Mouse (Mus musculus) ZHBTc4 (cell line): ENCODE results near the gene Gm28372.

Source experiments
- DNase-seq: peaks from one replicate; pipeline ENCODE4 v3.0.0-alpha.2; 2011; ENCODE audit warnings: low read depth, low spot score

Gm28372 gene

DNA sequence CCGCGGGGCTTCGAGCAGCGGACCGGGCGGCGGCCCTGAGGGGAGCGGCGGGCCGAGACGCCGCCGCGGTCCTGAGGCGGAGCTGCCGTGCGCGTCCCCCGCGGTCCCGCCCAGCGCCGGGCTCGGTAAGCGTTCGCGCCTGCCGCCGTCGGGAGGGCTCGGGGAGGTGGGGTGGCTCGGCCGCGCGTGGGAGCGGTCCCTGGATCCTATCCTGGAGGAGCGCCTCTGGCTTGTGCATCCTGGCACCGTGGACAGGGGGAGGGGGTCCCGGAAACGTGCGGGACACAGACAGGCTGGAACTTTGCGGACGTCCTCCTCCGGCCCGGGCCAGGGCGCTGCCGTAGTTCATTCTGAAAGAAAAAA, 45.4 kb downstream of the Gm28372 start:
- DNase-seq, result no peak

DNA sequence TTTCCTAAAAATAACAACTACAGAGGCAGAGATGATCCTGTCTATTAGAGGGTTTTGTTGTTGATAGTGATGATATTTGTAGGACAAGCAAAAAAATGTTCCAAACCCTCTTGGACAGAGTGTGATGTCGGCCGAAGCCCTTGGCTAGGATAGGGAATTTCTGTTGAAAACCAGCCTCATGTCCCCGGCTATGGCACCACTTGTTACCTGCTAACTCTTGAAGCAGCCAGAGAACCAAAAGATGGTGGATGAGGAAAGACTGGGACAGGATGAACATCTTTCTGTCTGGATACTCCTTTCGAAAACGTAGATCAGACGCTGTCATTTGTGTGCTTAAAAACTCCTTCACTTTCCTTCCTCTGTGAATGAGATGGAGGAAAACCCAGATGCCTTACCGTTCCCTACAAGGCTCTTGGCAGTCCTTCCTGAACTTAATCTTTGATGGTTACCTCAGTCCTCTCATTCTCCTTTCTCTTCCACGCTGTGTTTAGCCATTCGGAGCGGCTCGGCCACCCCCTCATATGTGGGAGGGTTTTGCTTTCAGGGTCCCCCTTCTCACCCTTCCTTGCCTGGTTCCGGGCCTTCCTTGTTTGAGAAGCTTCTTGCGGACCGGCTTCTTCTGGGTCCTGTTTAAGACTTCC, 46.2 kb downstream of the Gm28372 start:
- DNase-seq, result no peak

DNA sequence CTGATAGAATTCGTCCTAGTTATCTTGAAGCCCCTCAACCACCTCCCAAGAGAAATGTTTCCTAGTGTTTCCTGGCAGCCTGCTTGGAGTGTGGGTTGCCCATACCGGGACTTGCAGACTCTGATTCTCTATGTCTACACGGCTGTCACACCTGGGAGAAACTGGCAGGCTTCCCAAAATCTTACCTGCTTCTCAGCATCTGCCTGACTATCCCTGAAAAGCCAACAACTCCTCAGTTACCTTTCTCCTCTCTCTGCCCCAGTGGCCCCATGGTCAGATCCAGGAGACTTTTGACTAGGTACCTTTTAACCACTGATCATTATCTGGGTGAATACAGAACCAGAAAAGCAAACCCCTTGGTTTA, 46.7 kb downstream of the Gm28372 start:
- no peak for DNase-seq

DNA sequence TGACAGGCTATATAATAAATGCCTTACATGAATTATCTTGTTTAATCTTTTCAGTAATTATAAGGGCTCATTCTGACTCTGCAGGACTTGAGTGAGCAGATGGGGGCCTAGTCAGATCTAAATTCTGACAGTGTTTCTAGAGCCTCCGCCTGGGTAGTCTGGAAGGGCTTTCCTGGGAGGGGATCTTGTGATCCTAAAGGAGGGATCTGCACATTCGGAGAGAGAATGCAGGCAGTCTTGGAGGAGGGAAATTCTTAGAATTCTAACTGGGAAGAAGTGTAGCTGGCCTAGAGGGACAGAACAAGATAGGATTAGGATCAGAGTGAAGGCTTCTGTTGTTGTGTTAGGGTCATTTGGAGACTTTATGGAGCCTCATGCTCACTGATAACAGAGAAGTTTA, 47.2 kb downstream of the Gm28372 start:
- no peak for DNase-seq

DNA sequence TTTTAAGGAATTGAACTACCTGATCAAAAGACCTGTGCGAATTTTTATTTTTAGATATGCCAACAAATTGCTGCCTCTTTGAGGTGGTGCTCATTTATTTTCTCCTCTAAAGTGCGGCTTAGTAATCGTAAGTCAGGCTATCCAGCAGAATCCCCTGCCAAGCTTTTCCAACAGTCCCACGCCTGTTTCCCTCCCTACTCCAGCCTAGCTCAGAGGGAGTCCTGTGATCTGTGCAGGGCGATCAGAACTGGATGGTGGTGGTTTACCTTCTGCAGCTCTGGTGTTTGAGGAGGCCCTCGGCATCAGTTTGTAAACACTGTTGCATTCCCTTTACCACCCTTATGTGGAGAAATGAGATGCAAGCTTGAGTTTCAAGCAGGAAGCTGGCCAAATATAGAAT, 48.4 kb downstream of the Gm28372 start:
- no peak for DNase-seq

DNA sequence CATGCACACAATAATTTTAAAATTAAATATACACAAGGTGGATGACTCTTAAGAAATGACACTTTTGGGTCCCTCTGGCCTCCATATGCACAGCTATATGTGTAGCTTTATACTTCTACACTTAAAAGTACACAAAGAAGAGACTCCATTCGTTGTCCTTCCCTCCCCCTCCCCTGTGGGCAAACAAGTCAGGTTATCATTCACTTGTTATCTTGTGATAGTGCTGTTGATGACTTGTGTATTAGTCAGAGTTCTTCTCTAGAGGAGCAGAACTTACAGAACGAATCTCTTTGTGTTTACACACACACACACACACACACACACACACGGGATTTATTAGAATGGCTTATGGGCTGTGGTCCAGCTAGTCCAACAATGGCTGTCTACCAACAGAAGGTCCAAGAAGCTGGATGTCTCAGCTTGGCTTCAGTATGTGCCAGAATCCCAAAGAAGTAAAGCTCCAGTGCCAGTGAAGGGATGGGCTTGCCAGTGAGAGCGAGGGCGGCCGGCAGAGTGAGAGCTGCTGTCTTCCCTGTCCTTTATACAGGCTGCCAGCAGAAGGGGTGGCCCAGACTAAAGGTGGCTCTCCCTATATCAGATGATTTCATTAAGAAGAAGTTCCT, 49.8 kb downstream of the Gm28372 start:
- DNase-seq, result no peak
